Mouse (Mus musculus) forebrain, postnatal 0 days (tissue): ENCODE data around the gene Arrb1. TPM values are rescaled to one million over a fixed set of nuclear protein-coding genes. Genes with fewer than 3 reads are reported as not detected.
A peak's percentile ranks its signal among the peaks of the same experiment; 100 is the strongest.

Source experiments
- ATAC-seq: fragments of 200-750 bp; cut with Nextera tagmentation; 2 replicates; pipeline ENCODE4 v1.8.0; 2017; ENCODE audit warnings: mild to moderate bottlenecking, moderate library complexity
- DNase-seq: peaks from one replicate; pipeline ENCODE4 v3.0.0-alpha.2; 2015
- H3K27ac ChIP-seq: fragments of 300-500 bp; sonication (generic); 2 replicates; pipeline ENCODE4 v1.5.1; 2014; ENCODE audit warnings: low read depth, mild to moderate bottlenecking, antibody characterized with exemption, low read length, moderate library complexity, mixed read lengths
- H3K27me3 ChIP-seq: fragments of 300-500 bp; sonication (generic); 2 replicates; pipeline ENCODE4 v1.6.1; 2014; ENCODE audit warnings: mild to moderate bottlenecking, low read length, mixed read lengths; ENCODE audit not compliant: insufficient read depth
- H3K36me3 ChIP-seq: fragments of 300-500 bp; sonication (generic); 2 replicates; pipeline ENCODE4 v1.6.1; 2014; ENCODE audit warnings: mild to moderate bottlenecking, moderate library complexity; ENCODE audit not compliant: insufficient read depth
- H3K4me1 ChIP-seq: fragments of 300-500 bp; sonication (generic); 2 replicates; pipeline ENCODE4 v1.6.1; 2014; ENCODE audit warnings: antibody characterized with exemption; ENCODE audit not compliant: insufficient read depth
- H3K4me2 ChIP-seq: fragments of 300-500 bp; sonication (generic); 2 replicates; pipeline ENCODE4 v1.6.1; 2014; ENCODE audit warnings: low read depth, mild to moderate bottlenecking, moderate library complexity
- H3K4me3 ChIP-seq: fragments of 300-500 bp; sonication (generic); 2 replicates; pipeline ENCODE4 v1.5.1; 2014; ENCODE audit warnings: low read depth, low read length, mixed read lengths
- H3K9ac ChIP-seq: fragments of 300-500 bp; sonication (generic); 2 replicates; pipeline ENCODE4 v1.6.1; 2014; ENCODE audit warnings: mild to moderate bottlenecking
- H3K9me3 ChIP-seq: fragments of 300-500 bp; sonication (generic); 2 replicates; pipeline ENCODE4 v1.6.1; 2016; ENCODE audit warnings: low read length
- CTCF ChIP-seq: sonication (generic); IDR thresholded peaks from 2 replicates; pipeline ENCODE4 v1.5.1; 2016; ENCODE audit warnings: antibody characterized with exemption, control low read depth, low read depth
- WGBS: fragments of 180-500 bp; shearing (Covaris S2); extraction: QIAGEN DNeasy Blood & Tissue Kit; methylation state at CpG from one replicate; pipeline ENCODE4 v1.1.7; 2014; 5-methylcytosine and 5-hydroxymethylcytosine counted together
- polyA plus RNA-seq: library from polyadenylated mRNA; unstranded; fragments of >200 nt; fragmentation: Nextera tagmentation; extraction: Ambion mirVana; gene quantifications from 2 replicates; pipeline ENCODE4 v1.2.1, GENCODE M21; 2015
- total RNA-seq: library from RNA; depleted of rRNA; stranded (reverse); fragments of >200 nt; gene quantifications from 2 replicates; pipeline ENCODE4 v1.2.3, GENCODE M21; 2014

The Arrb1 gene
- total and polyA plus RNA-seq, 2 experiments from 2014 or later: 13.0 to 102 TPM

DNA sequence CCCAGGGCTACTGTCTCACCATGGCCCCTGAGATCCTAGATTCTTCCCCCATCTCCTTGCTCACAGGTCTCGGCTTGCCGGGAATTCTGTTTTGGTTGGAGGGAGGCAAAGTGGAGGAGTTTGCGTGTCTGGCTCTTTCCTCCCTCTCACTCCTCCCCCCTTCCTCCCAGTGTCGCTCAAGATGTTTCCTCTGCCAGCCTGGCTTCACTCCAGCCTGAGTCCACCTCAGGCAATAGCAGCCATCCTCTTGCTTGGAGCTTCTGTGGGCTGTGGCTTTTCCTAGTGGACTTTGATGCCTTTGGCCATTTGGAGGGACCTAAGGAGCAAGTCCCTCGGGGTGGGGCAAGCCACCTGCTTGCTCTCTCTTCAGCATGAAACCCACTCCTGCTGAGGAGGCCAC, 27.2 kb downstream of the Arrb1 start:
- TF ChIP-seq CTCF: no peak
- Histone ChIP-seq H3K9me3 (no peaks in the 10 kb centered on the region), H3K27ac (no peak overlapping the region), H3K9ac (no peak overlapping the region), H3K36me3 (no peaks in the 10 kb centered on the region), H3K4me2 (no peak overlapping the region), H3K27me3 (no peaks in the 10 kb centered on the region), H3K4me1 (peaks cover 22% of the 10 kb centered on the region; the same call in 1 of the 2 replicates), H3K4me3 (no peak overlapping the region)
- DNase-seq (peak; percentile 60), ATAC-seq (0 out of 2 replicates have a peak, but pooled peaks have one; percentile 41)
- 24% methylated on average over 5 of the region's 5 CpGs for WGBS

DNA sequence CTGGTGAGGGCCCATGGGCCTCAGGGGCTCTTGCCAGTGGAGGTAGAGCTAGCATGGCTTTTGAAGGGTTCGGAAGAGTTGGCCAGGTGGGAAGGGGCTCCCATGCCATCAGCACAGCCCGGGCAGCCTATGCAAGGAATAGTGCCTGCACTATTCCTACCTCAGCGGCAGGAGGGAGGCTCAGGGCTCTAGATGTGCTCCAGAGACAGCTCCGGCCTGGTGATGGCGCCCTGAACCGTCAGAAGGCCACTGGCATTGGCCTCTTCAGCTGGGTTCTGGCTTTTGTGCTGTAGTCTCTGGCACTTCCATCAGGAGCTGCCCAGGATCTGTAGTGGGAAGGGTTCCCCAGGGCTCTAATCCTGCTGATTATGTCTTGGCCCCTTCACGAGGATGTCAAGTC, 28.0 kb downstream of the Arrb1 start:
- H3K4me3 ChIP-seq: no peak overlapping the region
- DNase-seq (no peak), ATAC-seq (no peak)
- H3K4me2 ChIP-seq: no peak overlapping the region
- 49% methylated on average over 7 of the region's 7 CpGs for WGBS
- no peak overlapping the region for H3K27ac ChIP-seq
- no peaks in the 10 kb centered on the region for H3K9me3 ChIP-seq
- no peaks in the 10 kb centered on the region for H3K36me3 ChIP-seq
- TF ChIP-seq CTCF: 0 out of 2 replicates have a peak, but pooled peaks have one; percentile 17
- peaks cover 22% of the 10 kb centered on the region; the same call in 1 of the 2 replicates for H3K4me1 ChIP-seq
- no peak overlapping the region for H3K9ac ChIP-seq
- no peaks in the 10 kb centered on the region for H3K27me3 ChIP-seq

GRCm38 (mm10) chr7:99565325-99565881, 30.1 kb downstream of the Arrb1 start:
- no peaks in the 10 kb centered on the region for H3K9me3 ChIP-seq
- 33% methylated on average over 8 of the region's 8 CpGs for WGBS
- no peak overlapping the region for H3K9ac ChIP-seq
- DNase-seq (no peak), ATAC-seq (peak; percentile 58; the same call in 1 of the 2 replicates)
- H3K4me2 ChIP-seq: no peak overlapping the region
- no peaks in the 10 kb centered on the region for H3K36me3 ChIP-seq
- no peak for TF ChIP-seq CTCF
- peak overlapping the region; percentile 29; the same call in 1 of the 2 replicates for H3K27ac ChIP-seq
- H3K27me3 ChIP-seq: no peaks in the 10 kb centered on the region
- no peak overlapping the region for H3K4me3 ChIP-seq
- peaks cover 14% of the 10 kb centered on the region; the same call in 1 of the 2 replicates for H3K4me1 ChIP-seq

GRCm38 (mm10) chr7:99570680-99571079, 35.4 kb downstream of the Arrb1 start:
- H3K27ac ChIP-seq: no peak overlapping the region
- ATAC-seq: no peak

DNA sequence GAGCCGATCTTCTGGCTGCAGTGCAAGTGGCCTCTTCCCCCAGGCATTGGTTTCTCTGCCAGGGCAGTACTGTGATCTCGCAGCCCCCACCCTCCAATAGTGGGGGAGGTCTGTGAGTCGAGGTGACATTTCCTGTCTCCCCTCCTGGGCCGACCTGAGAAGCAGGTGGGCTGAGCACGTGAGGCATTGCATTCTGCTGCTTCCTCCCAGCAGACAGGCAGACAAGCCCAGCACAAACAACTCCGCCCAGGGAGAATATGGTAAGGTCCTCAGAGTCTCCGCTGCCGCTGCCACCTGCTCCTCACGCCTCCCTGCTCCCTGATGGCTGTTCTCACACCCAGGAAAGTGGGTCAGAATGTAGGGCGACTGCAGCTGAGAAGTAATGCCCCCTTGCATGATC, 37.7 kb downstream of the Arrb1 start:
- Histone ChIP-seq H3K4me2 (no peak overlapping the region), H3K27ac (no peak overlapping the region)
- no peak for ATAC-seq

More at GRCm38 (mm10) chr7:99570680-99571079, 35.4 kb downstream of the Arrb1 start:
- no peaks in the 10 kb centered on the region for H3K27me3 ChIP-seq
- H3K4me1 ChIP-seq: 0 out of 2 replicates have a peak, but pooled peaks cover 2% of the 10 kb centered on the region
- 62% methylated on average over 5 of the region's 5 CpGs for WGBS
- H3K4me2 ChIP-seq: no peak overlapping the region
- no peaks in the 10 kb centered on the region; the same call in 1 of the 2 replicates for H3K36me3 ChIP-seq
- H3K9me3 ChIP-seq: no peaks in the 10 kb centered on the region
- no peak overlapping the region for H3K4me3 ChIP-seq
- TF ChIP-seq CTCF: no peak
- H3K9ac ChIP-seq: no peak overlapping the region
- no peak for DNase-seq

GRCm38 (mm10) chr7:99573351-99573750, 38.1 kb downstream of the Arrb1 start:
- no peaks in the 10 kb centered on the region for H3K9me3 ChIP-seq
- 58% methylated on average over 4 of the region's 4 CpGs for WGBS

More for the DNA sequence above, 37.7 kb downstream of the Arrb1 start:
- DNase-seq: no peak
- Histone ChIP-seq H3K9ac (no peak overlapping the region), H3K9me3 (no peaks in the 10 kb centered on the region), H3K4me3 (no peak overlapping the region), H3K4me1 (no peaks in the 10 kb centered on the region), H3K27me3 (no peaks in the 10 kb centered on the region), H3K36me3 (no peaks in the 10 kb centered on the region; the same call in 1 of the 2 replicates)
- WGBS: 31% methylated on average over 10 of the region's 10 CpGs
- no peak for TF ChIP-seq CTCF

GRCm38 (mm10) chr7:99578246-99578645, 43.0 kb downstream of the Arrb1 start:
- H3K4me1 ChIP-seq: peaks cover 11% of the 10 kb centered on the region
- no peak overlapping the region for H3K27ac ChIP-seq
- no peaks in the 10 kb centered on the region for H3K9me3 ChIP-seq
- H3K36me3 ChIP-seq: no peaks in the 10 kb centered on the region; the same call in 1 of the 2 replicates
- DNase-seq (no peak), ATAC-seq (no peak)
- no peak overlapping the region for H3K4me3 ChIP-seq
- no peak overlapping the region for H3K9ac ChIP-seq
- TF ChIP-seq CTCF: no peak
- no peaks in the 10 kb centered on the region for H3K27me3 ChIP-seq
- H3K4me2 ChIP-seq: no peak overlapping the region
- WGBS: 75% methylated on average over 3 of the region's 3 CpGs

More at GRCm38 (mm10) chr7:99573351-99573750, 38.1 kb downstream of the Arrb1 start:
- no peaks in the 10 kb centered on the region; the same call in 1 of the 2 replicates for H3K36me3 ChIP-seq
- no peaks in the 10 kb centered on the region for H3K4me1 ChIP-seq
- TF ChIP-seq CTCF: no peak
- DNase-seq: no peak
- no peaks in the 10 kb centered on the region for H3K27me3 ChIP-seq
- no peak overlapping the region for H3K27ac ChIP-seq
- H3K9ac ChIP-seq: no peak overlapping the region
- no peak overlapping the region for H3K4me2 ChIP-seq
- H3K4me3 ChIP-seq: no peak overlapping the region
- ATAC-seq: no peak
